Mouse (Mus musculus) cerebellum, postnatal 14 days (tissue): Measurements from ENCODE around the gene 9030612E09Rik.

Source experiments
- DNase-seq, 2 experiments: peaks; one replicate each; pipeline ENCODE4 v3.0.0; 2021; ENCODE audit warnings: mixed read lengths in 2 of 2

The 9030612E09Rik gene

GRCm38 (mm10) chr10:43211866-43212265, 37.4 kb downstream of the 9030612E09Rik start:
- DNase-seq, result peak; percentile 29 to 53

- DNase-seq, result no peak
Measured at GRCm38 (mm10) chr10:43217361-43217900, 42.9 kb downstream of the 9030612E09Rik start.

- DNase-seq, result no peak
Measured at GRCm38 (mm10) chr10:43220479-43220878, 46.0 kb downstream of the 9030612E09Rik start.

- peak; percentile 92 to 94 for DNase-seq
Measured at GRCm38 (mm10) chr10:43220910-43221625, 46.6 kb downstream of the 9030612E09Rik start, which contains the start of gene Pdss2. Gene Pdss2 (plus strand): TSS chr10:43221486.

- peak in 1 of 2 experiments; percentile 60 for DNase-seq
Measured at GRCm38 (mm10) chr10:43221659-43222058, 47.2 kb downstream of the 9030612E09Rik start.

- no peak for DNase-seq
Measured at GRCm38 (mm10) chr10:43223391-43223790, 48.9 kb downstream of the 9030612E09Rik start.
